Mouse (Mus musculus) stomach, embryonic 14.5 days (tissue): Measurements from ENCODE around the gene Tmem59l. TPM values are rescaled to one million over a fixed set of nuclear protein-coding genes. Genes with fewer than 3 reads are reported as not detected.

Experiments
- ATAC-seq: fragments of 200-750 bp; cut with Nextera tagmentation; 2 replicates; pipeline ENCODE4 v1.8.0; 2017; ENCODE audit warnings: low read depth, moderate TSS enrichment; ENCODE audit not compliant: insufficient number of reproducible peaks, insufficient read depth, low FRiP score
- H3K27ac ChIP-seq: fragments of 300-500 bp; sonication (generic); 2 replicates; pipeline ENCODE4 v1.5.1; 2014; ENCODE audit warnings: mild to moderate bottlenecking, low read length, moderate library complexity, mixed read lengths
- H3K27me3 ChIP-seq: fragments of 300-500 bp; sonication (generic); 2 replicates; pipeline ENCODE4 v1.6.1; 2014; ENCODE audit warnings: low read length, control low read depth, mixed read lengths; ENCODE audit not compliant: control insufficient read depth, insufficient read depth
- H3K36me3 ChIP-seq: fragments of 300-500 bp; sonication (generic); 2 replicates; pipeline ENCODE4 v1.6.1; 2014; ENCODE audit warnings: mild to moderate bottlenecking, control low read depth, low read length, moderate library complexity, mixed read lengths; ENCODE audit not compliant: control insufficient read depth, insufficient read depth
- H3K4me1 ChIP-seq: fragments of 300-500 bp; sonication (generic); 2 replicates; pipeline ENCODE4 v1.6.1; 2014; ENCODE audit warnings: low read length, control low read depth, mixed read lengths; ENCODE audit not compliant: control insufficient read depth, insufficient read depth
- H3K4me2 ChIP-seq: fragments of 300-500 bp; sonication (generic); replicated peaks from 2 replicates; pipeline ENCODE4 v1.6.1; 2014; ENCODE audit warnings: low read depth, low read length, control low read depth
- H3K4me3 ChIP-seq: fragments of 300-500 bp; sonication (generic); 2 replicates; pipeline ENCODE4 v1.5.1; 2014; ENCODE audit warnings: low read depth, low read length, control low read depth
- H3K9ac ChIP-seq: fragments of 300-500 bp; sonication (generic); replicated peaks from 2 replicates; pipeline ENCODE4 v1.6.1; 2014; ENCODE audit warnings: low read depth, mild to moderate bottlenecking, control low read depth, low read length, moderate library complexity, mixed read lengths
- H3K9me3 ChIP-seq: fragments of 300-500 bp; sonication (generic); 2 replicates; pipeline ENCODE4 v1.6.1; 2016; ENCODE audit warnings: low read depth, low read length, control low read depth; ENCODE audit not compliant: control insufficient read depth
- WGBS: fragments of 180-500 bp; shearing (Covaris S2); extraction: QIAGEN DNeasy Blood & Tissue Kit; methylation state at CpG from one replicate; pipeline ENCODE4 v1.1.7; 2014; 5-methylcytosine and 5-hydroxymethylcytosine counted together
- polyA plus RNA-seq: library from polyadenylated mRNA; unstranded; fragments of >200 nt; fragmentation: Nextera tagmentation; extraction: Ambion mirVana; gene quantifications from 2 replicates; pipeline ENCODE4 v1.2.1, GENCODE M21; 2014

Gene Tmem59l
- polyA plus RNA-seq, 1 experiment from 2014 or later = 6.4 TPM

DNA sequence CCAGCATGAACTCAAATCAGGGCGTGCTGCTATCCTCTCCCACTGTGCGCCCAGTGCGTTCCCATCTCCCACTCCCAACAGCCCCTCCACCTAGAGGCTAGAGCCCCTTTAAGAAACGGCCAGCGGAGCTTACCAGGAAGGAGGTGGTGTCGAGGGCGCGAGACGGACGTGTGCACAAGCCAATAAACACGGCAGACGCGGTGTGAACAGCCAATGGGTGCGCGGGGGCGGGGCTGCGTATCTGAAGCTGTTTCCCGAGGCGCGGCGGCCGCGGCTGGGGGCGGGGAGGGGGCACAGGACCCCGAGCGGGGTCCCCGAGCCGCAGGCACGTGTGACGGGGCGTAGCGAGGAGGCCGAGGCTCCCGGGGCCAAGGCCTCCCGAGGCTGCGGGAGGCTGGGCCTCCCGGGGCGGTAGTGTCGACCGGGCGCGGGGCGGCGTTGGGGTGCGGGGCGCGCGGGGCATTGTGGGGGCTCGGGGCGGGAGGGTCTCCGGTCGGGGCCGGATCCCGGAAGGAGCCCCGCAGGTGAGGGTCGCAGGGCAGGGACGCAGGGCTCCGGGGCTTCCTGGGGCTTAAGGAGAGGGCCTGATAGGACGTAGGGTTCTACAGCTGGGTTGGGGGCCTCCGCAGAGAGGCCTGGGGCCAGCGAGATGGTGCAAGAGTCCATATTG is 40.5 kb upstream of the Tmem59l start, which contains the start of the genes Fkbp8 and Kxd1:
Fkbp8 (plus strand) TSS at position 213 of the 670 bp plus-strand sequence.
Kxd1 (minus strand) TSS at position 445 of the 670 bp plus-strand sequence.
- peak within 1 kb of the TSS; percentile 91 for H3K9ac ChIP-seq
- no peaks in the 10 kb centered on the region for H3K9me3 ChIP-seq
- H3K36me3 ChIP-seq = peaks cover 28% of the 10 kb centered on the region
- H3K4me1 ChIP-seq = peaks cover 16% of the 10 kb centered on the region
- peak; percentile 92 for ATAC-seq
- no peaks in the 10 kb centered on the region for H3K27me3 ChIP-seq
- H3K27ac ChIP-seq = peak within 1 kb of the TSS; percentile 89
- peak within 1 kb of the TSS; percentile 80 for H3K4me2 ChIP-seq
- WGBS = under 1% methylated on average over 53 of the region's 61 CpGs
- H3K4me3 ChIP-seq = peak within 1 kb of the TSS; percentile 81

DNA sequence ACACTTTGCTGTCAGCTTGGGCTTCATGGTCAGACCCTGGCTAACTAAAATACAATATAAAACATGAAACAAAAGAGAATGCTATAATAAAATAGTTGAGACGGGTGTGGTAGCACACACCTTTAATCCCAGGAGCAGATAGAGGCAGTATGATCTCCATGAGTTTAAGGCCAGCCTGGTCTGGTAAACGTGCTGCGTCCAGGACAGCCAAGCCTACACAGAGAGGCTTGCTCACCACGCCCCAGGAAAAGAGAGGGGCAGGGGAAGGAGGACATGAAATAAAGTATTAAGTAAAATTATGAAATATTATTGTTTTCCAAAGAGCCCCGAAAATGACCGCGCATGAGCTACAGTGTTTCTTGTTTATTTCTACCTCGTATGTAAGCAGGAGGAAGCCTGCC is 40.0 kb upstream of the Tmem59l start:
- 2% methylated on average over 8 of the region's 8 CpGs for WGBS

DNA sequence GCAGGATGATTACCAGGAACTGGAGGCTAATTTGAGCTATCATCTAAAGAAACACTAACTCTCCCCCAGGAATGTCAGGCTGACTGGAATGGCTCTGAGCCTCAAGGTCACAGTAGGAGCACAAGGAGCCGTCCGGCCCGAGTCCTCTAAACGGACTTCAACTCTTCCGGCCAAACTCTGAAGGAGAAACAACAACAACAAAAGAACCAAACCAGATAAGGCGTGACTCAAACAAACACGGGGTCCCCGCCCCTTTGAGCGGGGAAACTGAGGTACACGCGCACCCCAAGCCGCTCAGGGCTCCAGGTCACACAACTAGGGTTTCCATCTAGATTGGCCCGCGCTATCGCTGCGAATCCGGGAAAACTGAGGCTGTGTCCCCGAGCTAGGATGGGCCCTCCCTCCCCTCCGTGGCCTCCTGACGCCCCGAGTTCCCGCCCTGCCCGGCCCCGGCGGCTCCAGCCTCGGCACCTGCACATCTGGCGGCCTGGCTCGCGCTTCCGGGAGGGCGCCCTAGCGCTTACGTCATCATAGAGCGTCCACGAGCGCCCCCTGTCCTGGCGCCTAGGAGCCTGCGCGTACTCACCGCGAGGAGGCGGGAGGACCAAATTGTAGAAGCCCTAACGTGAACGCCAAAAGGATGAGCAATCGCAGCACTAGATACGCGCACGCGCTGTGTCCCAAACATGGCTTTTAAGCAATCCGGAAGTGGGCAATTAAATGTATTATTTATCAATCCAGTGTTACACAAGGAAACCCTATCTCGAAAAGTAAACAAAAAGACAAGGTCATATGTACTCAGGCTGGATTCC is 35.6 kb upstream of the Tmem59l start:
- ATAC-seq = peak; percentile 90
- peaks cover 11% of the 10 kb centered on the region; the same call in 1 of the 2 replicates for H3K4me1 ChIP-seq
- no peaks in the 10 kb centered on the region for H3K27me3 ChIP-seq
- peaks cover 12% of the 10 kb centered on the region for H3K36me3 ChIP-seq
- under 1% methylated on average over 51 of the region's 51 CpGs for WGBS
- H3K4me2 ChIP-seq = peak overlapping the region; percentile 83
- H3K9me3 ChIP-seq = no peaks in the 10 kb centered on the region
- H3K9ac ChIP-seq = peak overlapping the region; percentile 67
- H3K27ac ChIP-seq = peak overlapping the region; percentile 90
- peak overlapping the region; percentile 83 for H3K4me3 ChIP-seq

More for the DNA sequence above, 40.0 kb upstream of the Tmem59l start:
- no peaks in the 10 kb centered on the region for H3K9me3 ChIP-seq
- peak overlapping the region; percentile 81 for H3K4me3 ChIP-seq
- H3K27ac ChIP-seq = peak overlapping the region; percentile 89; the same call in 1 of the 2 replicates
- H3K4me1 ChIP-seq = peaks cover 16% of the 10 kb centered on the region
- H3K36me3 ChIP-seq = peaks cover 22% of the 10 kb centered on the region
- no peaks in the 10 kb centered on the region for H3K27me3 ChIP-seq
- peak overlapping the region; percentile 91 for H3K9ac ChIP-seq
- H3K4me2 ChIP-seq = peak overlapping the region; percentile 80
- no peak for ATAC-seq

DNA sequence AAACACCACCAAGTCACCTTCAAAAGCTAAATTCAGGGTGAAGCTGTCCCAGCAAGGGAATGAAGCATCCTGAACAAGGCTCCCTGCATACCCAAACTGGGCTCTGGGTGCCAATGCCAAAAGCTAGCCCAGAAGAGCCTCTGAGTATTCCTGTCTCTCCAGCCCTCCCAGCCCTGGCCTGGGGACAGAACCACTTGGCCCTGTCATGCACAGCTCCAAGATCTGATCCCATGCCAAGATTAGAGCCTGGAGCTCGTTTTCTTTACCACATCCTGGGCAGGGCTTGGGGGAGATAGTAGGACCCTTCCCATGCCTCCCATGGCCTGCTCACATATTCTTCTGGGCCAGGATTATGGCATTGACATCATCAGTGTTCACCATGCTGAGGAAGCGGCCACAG is 32.4 kb upstream of the Tmem59l start:
- Histone ChIP-seq H3K4me3 (no peak overlapping the region), H3K4me1 (0 out of 2 replicates have a peak, but pooled peaks cover 3% of the 10 kb centered on the region), H3K9me3 (no peaks in the 10 kb centered on the region), H3K27ac (no peak overlapping the region), H3K27me3 (no peaks in the 10 kb centered on the region), H3K9ac (no peak overlapping the region), H3K4me2 (no peak overlapping the region), H3K36me3 (peaks cover 18% of the 10 kb centered on the region)
- 61% methylated on average over 2 of the region's 2 CpGs for WGBS
- no peak for ATAC-seq

DNA sequence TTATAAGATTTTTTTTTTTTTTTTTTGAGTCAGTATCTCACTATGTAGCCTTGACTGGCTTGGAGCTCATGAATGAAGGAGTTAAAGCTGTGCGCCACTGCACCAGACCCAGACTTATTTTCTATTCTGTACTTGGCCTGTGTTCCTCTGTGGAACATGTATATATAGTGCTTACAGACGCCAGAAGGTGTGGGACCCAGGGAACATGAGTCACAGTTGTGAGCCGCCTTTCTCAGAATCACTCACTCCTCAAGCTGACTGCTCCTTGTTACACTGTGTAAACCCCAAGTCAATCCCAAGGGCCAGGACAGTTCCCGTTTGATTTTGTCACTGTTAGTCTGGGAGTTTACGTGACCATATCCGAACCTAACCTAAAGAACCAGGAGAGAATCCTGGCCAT is 31.9 kb upstream of the Tmem59l start:
- Histone ChIP-seq H3K4me3 (no peak overlapping the region), H3K9me3 (no peaks in the 10 kb centered on the region), H3K27me3 (no peaks in the 10 kb centered on the region), H3K4me1 (0 out of 2 replicates have a peak, but pooled peaks cover 3% of the 10 kb centered on the region), H3K9ac (no peak overlapping the region), H3K4me2 (no peak overlapping the region), H3K27ac (no peak overlapping the region), H3K36me3 (peaks cover 18% of the 10 kb centered on the region)
- ATAC-seq = no peak
- 87% methylated on average over 6 of the region's 6 CpGs for WGBS

DNA sequence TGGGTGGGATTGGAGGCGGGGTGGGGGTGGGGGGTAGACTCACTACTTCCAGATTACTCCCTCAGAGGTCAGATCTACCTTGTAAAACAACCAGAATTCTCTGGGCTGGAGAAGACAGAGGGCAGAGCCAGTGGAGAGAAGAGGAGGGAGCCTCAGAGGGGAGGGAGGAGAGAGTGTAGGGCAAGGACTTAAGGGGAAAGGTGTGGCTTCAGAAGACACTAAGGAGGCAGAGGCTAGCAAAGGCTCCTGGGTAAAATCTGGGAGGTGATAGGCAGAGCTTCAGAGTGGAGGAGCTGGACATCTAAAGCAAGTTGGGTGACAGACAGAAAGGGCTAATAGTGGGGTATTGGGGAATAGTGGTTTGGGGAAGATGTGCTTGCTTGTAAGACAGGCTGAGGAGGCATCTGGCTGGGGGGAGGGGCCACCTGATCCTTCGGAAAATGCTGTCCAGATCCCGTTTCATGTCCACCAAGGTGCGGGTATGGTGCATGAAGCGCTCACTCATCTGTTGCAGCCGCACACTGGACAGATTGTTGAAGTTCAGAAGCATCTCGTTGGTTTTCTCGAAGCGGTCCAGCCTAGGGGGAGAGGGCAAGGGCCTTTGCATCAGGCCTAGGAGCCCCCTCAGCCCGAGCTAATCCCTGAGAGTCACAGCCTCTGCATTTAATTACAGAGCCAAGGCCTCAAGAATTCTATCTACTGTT is 30.9 kb upstream of the Tmem59l start:
- H3K4me2 ChIP-seq = no peak overlapping the region
- H3K27ac ChIP-seq = no peak overlapping the region
- no peak overlapping the region for H3K9ac ChIP-seq
- peaks cover 21% of the 10 kb centered on the region for H3K36me3 ChIP-seq
- no peak for ATAC-seq
- H3K4me1 ChIP-seq = no peaks in the 10 kb centered on the region
- H3K9me3 ChIP-seq = no peaks in the 10 kb centered on the region
- no peaks in the 10 kb centered on the region for H3K27me3 ChIP-seq
- WGBS = 77% methylated on average over 10 of the region's 10 CpGs
- H3K4me3 ChIP-seq = no peak overlapping the region

DNA sequence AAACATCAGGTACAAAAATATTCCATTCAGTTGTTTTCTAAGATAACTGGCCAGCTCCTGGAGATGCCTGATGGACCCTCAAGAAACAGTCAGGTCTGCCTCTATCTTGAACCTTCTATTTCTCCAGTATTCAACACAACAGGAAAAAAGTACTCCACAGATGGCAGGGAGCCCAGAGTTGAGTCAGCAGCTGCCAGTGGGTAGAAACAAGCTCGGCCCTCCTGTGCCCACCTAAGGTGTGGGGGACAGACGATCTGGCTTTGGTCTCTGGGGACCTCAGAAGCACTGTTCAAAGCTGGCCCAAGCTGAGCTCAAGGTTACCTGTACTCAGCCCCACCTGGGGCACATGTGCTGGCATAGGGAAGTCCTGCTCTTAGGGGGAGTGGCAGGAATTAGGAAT is 26.3 kb upstream of the Tmem59l start:
- Histone ChIP-seq H3K27me3 (no peaks in the 10 kb centered on the region), H3K27ac (no peak overlapping the region), H3K36me3 (peaks cover 24% of the 10 kb centered on the region), H3K4me1 (no peaks in the 10 kb centered on the region), H3K4me3 (no peak overlapping the region), H3K9ac (no peak overlapping the region), H3K9me3 (no peaks in the 10 kb centered on the region), H3K4me2 (no peak overlapping the region)
- WGBS = 71% methylated on average over 2 of the region's 2 CpGs
- ATAC-seq = no peak

DNA sequence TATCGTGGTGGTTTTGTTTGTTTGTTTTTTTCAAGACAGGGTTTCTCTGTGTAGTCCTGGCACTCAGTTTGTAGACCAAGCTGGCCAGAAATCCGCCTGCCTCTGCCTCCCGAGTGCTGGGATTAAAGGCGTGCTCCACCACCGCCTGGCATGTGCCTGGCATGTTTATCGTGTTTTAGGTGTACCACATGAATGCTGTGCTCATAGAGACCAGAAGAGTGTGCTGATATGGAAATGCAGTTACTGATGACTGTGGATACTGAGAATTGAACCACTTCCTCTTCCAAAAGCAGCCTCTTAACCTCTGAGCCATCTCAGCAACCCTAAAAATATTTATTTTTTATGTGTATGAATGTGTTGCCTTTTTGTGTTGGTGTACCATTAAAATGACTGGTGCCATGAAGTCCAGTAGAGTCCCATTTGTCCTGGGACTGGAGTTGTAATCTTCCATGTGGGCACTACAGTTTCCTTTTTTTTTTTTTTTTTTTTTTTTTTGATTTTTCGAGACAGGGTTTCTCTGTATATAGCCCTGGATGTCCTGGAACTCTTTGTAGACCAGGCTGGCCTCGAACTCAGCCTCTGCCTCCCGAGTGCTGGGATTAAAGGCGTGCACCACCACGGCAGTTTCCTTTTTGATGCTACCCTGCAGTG is 25.2 kb upstream of the Tmem59l start:
- H3K9ac ChIP-seq = no peak overlapping the region
- no peak overlapping the region for H3K4me3 ChIP-seq
- ATAC-seq = no peak
- no peak overlapping the region for H3K27ac ChIP-seq
- no peaks in the 10 kb centered on the region for H3K27me3 ChIP-seq
- no peaks in the 10 kb centered on the region for H3K9me3 ChIP-seq
- WGBS = 89% methylated on average over 11 of the region's 11 CpGs
- no peak overlapping the region for H3K4me2 ChIP-seq
- peaks cover 25% of the 10 kb centered on the region for H3K36me3 ChIP-seq
- H3K4me1 ChIP-seq = no peaks in the 10 kb centered on the region
